Mouse (Mus musculus): ENCODE results near the gene Nt5m.

GRCm38 (mm10) chr11:59805256-59805655 lies 34.0 kb upstream of the Nt5m start:
- TF ChIP-seq POLR2A (IDR thresholded peaks at IDR 0.05; ENCODE audit: insufficient read length, low read depth) (no peak), POLR2AphosphoS2 (IDR thresholded peaks at IDR 0.05; ENCODE audit: insufficient read length, low read depth) (peak; percentile 9), TCF3 (IDR thresholded peaks at IDR 0.05; ENCODE audit: insufficient read length, low read depth) (peak; percentile 60), REST (IDR thresholded peaks at IDR 0.05; ENCODE audit: insufficient read depth, insufficient read length) (no peak), MAX (IDR thresholded peaks at IDR 0.05; ENCODE audit: low read depth) (no peak), MYOG (IDR thresholded peaks at IDR 0.05; ENCODE audit: control insufficient read depth in 1 of 3, insufficient read depth in 1 of 3, insufficient read length in 2 of 3, low read depth in 2 of 3) (peak in 2 of 3 experiments; percentile 62 to 90), MYOD1 (IDR thresholded peaks at IDR 0.05; ENCODE audit: control insufficient read depth in 1 of 3, insufficient read length in 2 of 3, low read depth in 2 of 3) (peak; percentile 85 to 97 (median 97)), CEBPB (IDR thresholded peaks at IDR 0.05; ENCODE audit: insufficient read depth, poor library complexity, severe bottlenecking) (no peak), TCF12 (IDR thresholded peaks at IDR 0.05; ENCODE audit: insufficient read depth, poor library complexity, severe bottlenecking) (peak; percentile 74), USF1 (IDR thresholded peaks at IDR 0.05; ENCODE audit: low read depth) (no peak), E2F4 (IDR thresholded peaks at IDR 0.05; ENCODE audit: insufficient read depth) (no peak)
